Mouse (Mus musculus): ENCODE results near the gene Mrpl45.

- TF ChIP-seq CTCF (IDR thresholded peaks at IDR 0.05; ENCODE audit: low read depth, low read length) (no peak), GATA1 (IDR thresholded peaks at IDR 0.05; ENCODE audit: borderline replicate concordance, low read length) (no peak)
Observed at GRCm38 (mm10) chr11:97280216-97280861, 35.2 kb upstream of the Mrpl45 start, which contains the start of gene Npepps.

All from G1E (cell line).